Mouse (Mus musculus) G1E (cell line): ENCODE data around the gene Sec14l3.

Experiments used
- CTCF ChIP-seq: IDR thresholded peaks from 2 replicates; pipeline ENCODE4 v1.5.1; 2012; ENCODE audit warnings: low read depth, low read length, inconsistent platforms, mixed read lengths
- GATA1 ChIP-seq: IDR thresholded peaks from 2 replicates; pipeline ENCODE4 v1.6.1; 2012; ENCODE audit warnings: borderline replicate concordance, low read length, inconsistent platforms, mixed read lengths
- GATA2 ChIP-seq: IDR thresholded peaks from 2 replicates; pipeline ENCODE4 v1.6.1; 2012; ENCODE audit warnings: low read depth, low read length, inconsistent platforms, borderline replicate concordance
- TAL1 ChIP-seq: conservative IDR thresholded peaks from 2 replicates; pipeline ENCODE4 v1.6.1; 2012; ENCODE audit warnings: low read depth, low read length, inconsistent platforms, mixed read lengths

- TF ChIP-seq CTCF = no peak
- TF ChIP-seq GATA2 = no peak
- no peak for TF ChIP-seq GATA1
- TF ChIP-seq TAL1 = no peak
Measured at GRCm38 (mm10) chr11:4076633-4077032, 12.0 kb downstream of the Sec14l3 start.
